Mouse (Mus musculus) intestine, embryonic 16.5 days (tissue): ENCODE measurements around the gene Sh2d6. TPM values are rescaled to one million over a fixed set of nuclear protein-coding genes. Genes with fewer than 3 reads are reported as not detected.

ENCODE experiments used
- ATAC-seq: fragments of 200-750 bp; cut with Nextera tagmentation; 2 replicates; pipeline ENCODE4 v1.8.0; 2017; ENCODE audit warnings: moderate TSS enrichment, moderate library complexity
- H3K27ac ChIP-seq: fragments of 300-500 bp; sonication (generic); 2 replicates; pipeline ENCODE4 v1.5.1; 2014; ENCODE audit warnings: mild to moderate bottlenecking, low read length
- H3K27me3 ChIP-seq: fragments of 300-500 bp; sonication (generic); replicated peaks from 2 replicates; pipeline ENCODE4 v1.6.1; 2014; ENCODE audit warnings: low read length, control low read depth, mixed read lengths; ENCODE audit not compliant: control insufficient read depth, insufficient read depth
- H3K36me3 ChIP-seq: fragments of 300-500 bp; sonication (generic); 2 replicates; pipeline ENCODE4 v1.6.1; 2014; ENCODE audit warnings: low read length, control low read depth; ENCODE audit not compliant: control insufficient read depth, insufficient read depth
- H3K4me1 ChIP-seq: fragments of 300-500 bp; sonication (generic); 2 replicates; pipeline ENCODE4 v1.6.1; 2014; ENCODE audit warnings: low read length, control low read depth, mixed read lengths; ENCODE audit not compliant: control insufficient read depth, insufficient read depth
- H3K4me2 ChIP-seq: fragments of 300-500 bp; sonication (generic); 2 replicates; pipeline ENCODE4 v1.6.1; 2014; ENCODE audit warnings: low read depth, low read length, control low read depth
- H3K4me3 ChIP-seq: fragments of 300-500 bp; sonication (generic); 2 replicates; pipeline ENCODE4 v1.5.1; 2014; ENCODE audit warnings: mild to moderate bottlenecking, low read length
- H3K9ac ChIP-seq: fragments of 300-500 bp; sonication (generic); 2 replicates; pipeline ENCODE4 v1.6.1; 2014; ENCODE audit warnings: low read depth, low read length
- H3K9me3 ChIP-seq: fragments of 300-500 bp; sonication (generic); 2 replicates; pipeline ENCODE4 v1.6.1; 2016; ENCODE audit warnings: low read length, control low read depth; ENCODE audit not compliant: control insufficient read depth
- WGBS: fragments of 180-500 bp; shearing (Covaris S2); extraction: QIAGEN DNeasy Blood & Tissue Kit; methylation state at CpG from one replicate; pipeline ENCODE4 v1.1.7; 2014; 5-methylcytosine and 5-hydroxymethylcytosine counted together
- polyA plus RNA-seq: library from polyadenylated mRNA; unstranded; fragments of >200 nt; fragmentation: Nextera tagmentation; extraction: Ambion mirVana; gene quantifications from 2 replicates; pipeline ENCODE4 v1.2.1, GENCODE M21; 2015

Gene Sh2d6
- polyA plus RNA-seq, 1 experiment from 2014 or later, result 0.42 TPM

- H3K4me1 ChIP-seq, result peaks cover 9% of the 10 kb centered on the region
- no peaks in the 10 kb centered on the region for H3K27me3 ChIP-seq
- WGBS, result 85% methylated on average over 2 of the region's 2 CpGs
- H3K36me3 ChIP-seq, result no peaks in the 10 kb centered on the region
- H3K9me3 ChIP-seq, result no peaks in the 10 kb centered on the region
- H3K4me2 ChIP-seq, result no peak overlapping the region
- H3K4me3 ChIP-seq, result no peak overlapping the region
- no peak overlapping the region for H3K9ac ChIP-seq
- ATAC-seq, result no peak
- no peak overlapping the region for H3K27ac ChIP-seq
Measured at GRCm38 (mm10) chr6:72524160-72524559, 2.7 kb upstream of the Sh2d6 start.

GRCm38 (mm10) chr6:72523222-72523621, 1.7 kb upstream of the Sh2d6 start:
- Histone ChIP-seq H3K4me3 (no peak overlapping the region), H3K4me2 (no peak overlapping the region), H3K27me3 (no peaks in the 10 kb centered on the region), H3K9me3 (no peaks in the 10 kb centered on the region), H3K4me1 (peaks cover 9% of the 10 kb centered on the region), H3K27ac (no peak overlapping the region), H3K36me3 (no peaks in the 10 kb centered on the region), H3K9ac (no peak overlapping the region)
- peak; percentile 48 for ATAC-seq
- 70% methylated on average over 4 of the region's 4 CpGs for WGBS

- Histone ChIP-seq H3K9ac (no peak overlapping the region), H3K4me3 (no peak overlapping the region), H3K36me3 (no peaks in the 10 kb centered on the region), H3K27me3 (no peaks in the 10 kb centered on the region), H3K4me1 (peaks cover 9% of the 10 kb centered on the region), H3K27ac (no peak overlapping the region), H3K4me2 (no peak overlapping the region), H3K9me3 (no peaks in the 10 kb centered on the region)
- WGBS, result 74% methylated on average over 5 of the region's 5 CpGs
- ATAC-seq, result no peak
Measured at GRCm38 (mm10) chr6:72522288-72522687, 781 bp upstream of the Sh2d6 start.

- no peak overlapping the region for H3K4me3 ChIP-seq
Measured at GRCm38 (mm10) chr6:72520904-72521303, 603 bp downstream of the Sh2d6 start.

GRCm38 (mm10) chr6:72519892-72520663, 1.4 kb downstream of the Sh2d6 start:
- WGBS, result 26% methylated on average over 10 of the region's 10 CpGs
- peak; percentile 47; the same call in 1 of the 2 replicates for ATAC-seq
- no peak overlapping the region for H3K4me2 ChIP-seq

More at GRCm38 (mm10) chr6:72520904-72521303, 603 bp downstream of the Sh2d6 start:
- H3K9me3 ChIP-seq, result no peaks in the 10 kb centered on the region
- no peak for ATAC-seq
- no peak overlapping the region for H3K9ac ChIP-seq
- no peak overlapping the region for H3K4me2 ChIP-seq
- no peaks in the 10 kb centered on the region for H3K36me3 ChIP-seq
- no peak overlapping the region for H3K27ac ChIP-seq
- peaks cover 9% of the 10 kb centered on the region for H3K4me1 ChIP-seq
- no peaks in the 10 kb centered on the region for H3K27me3 ChIP-seq
- 93% methylated on average over 5 of the region's 5 CpGs for WGBS

GRCm38 (mm10) chr6:72519303-72519702, 2.2 kb downstream of the Sh2d6 start:
- no peak overlapping the region for H3K4me3 ChIP-seq
- H3K9ac ChIP-seq, result no peak overlapping the region
- H3K36me3 ChIP-seq, result no peaks in the 10 kb centered on the region
- 40% methylated on average over 8 of the region's 8 CpGs for WGBS
- H3K27ac ChIP-seq, result no peak overlapping the region
- H3K4me2 ChIP-seq, result no peak overlapping the region
- no peaks in the 10 kb centered on the region for H3K9me3 ChIP-seq
- H3K4me1 ChIP-seq, result peaks cover 9% of the 10 kb centered on the region
- no peak for ATAC-seq
- H3K27me3 ChIP-seq, result no peaks in the 10 kb centered on the region

More at GRCm38 (mm10) chr6:72519892-72520663, 1.4 kb downstream of the Sh2d6 start:
- Histone ChIP-seq H3K9me3 (no peaks in the 10 kb centered on the region), H3K4me1 (peaks cover 9% of the 10 kb centered on the region), H3K27ac (peak overlapping the region; percentile 56; the same call in 1 of the 2 replicates), H3K27me3 (no peaks in the 10 kb centered on the region), H3K4me3 (no peak overlapping the region), H3K9ac (0 out of 2 replicates have a peak overlapping the region, but pooled peaks have one; percentile 10), H3K36me3 (no peaks in the 10 kb centered on the region)

GRCm38 (mm10) chr6:72518842-72519241, 2.7 kb downstream of the Sh2d6 start:
- Histone ChIP-seq H3K36me3 (no peaks in the 10 kb centered on the region), H3K9me3 (no peaks in the 10 kb centered on the region), H3K27me3 (no peaks in the 10 kb centered on the region), H3K27ac (no peak overlapping the region), H3K9ac (no peak overlapping the region), H3K4me2 (no peak overlapping the region), H3K4me1 (peaks cover 9% of the 10 kb centered on the region), H3K4me3 (no peak overlapping the region)
- no peak for ATAC-seq
- WGBS, result 76% methylated on average over 1 of the region's 1 CpGs

GRCm38 (mm10) chr6:72515644-72516043, 5.9 kb downstream of the Sh2d6 start:
- H3K27me3 ChIP-seq, result no peaks in the 10 kb centered on the region
- no peak for ATAC-seq
- no peaks in the 10 kb centered on the region for H3K9me3 ChIP-seq
- no peak overlapping the region for H3K9ac ChIP-seq
- 93% methylated on average over 6 of the region's 6 CpGs for WGBS
- no peaks in the 10 kb centered on the region for H3K36me3 ChIP-seq
- H3K4me1 ChIP-seq, result peaks cover 23% of the 10 kb centered on the region
- H3K27ac ChIP-seq, result no peak overlapping the region
- H3K4me2 ChIP-seq, result no peak overlapping the region
- no peak overlapping the region for H3K4me3 ChIP-seq

GRCm38 (mm10) chr6:72513071-72513440, 8.5 kb downstream of the Sh2d6 start:
- Histone ChIP-seq H3K36me3 (no peaks in the 10 kb centered on the region), H3K27ac (peak overlapping the region; percentile 86), H3K4me3 (peak overlapping the region; percentile 46), H3K9ac (peak overlapping the region; percentile 72), H3K27me3 (no peaks in the 10 kb centered on the region), H3K4me2 (peak overlapping the region; percentile 69), H3K9me3 (no peaks in the 10 kb centered on the region), H3K4me1 (peaks cover 17% of the 10 kb centered on the region)
- WGBS, result 46% methylated on average over 7 of the region's 7 CpGs
- ATAC-seq, result 0 out of 2 replicates have a peak, but pooled peaks have one; percentile 2
